16 mouse cellular contexts compared by ENCODE assay signal in the genomic region with DNA sequence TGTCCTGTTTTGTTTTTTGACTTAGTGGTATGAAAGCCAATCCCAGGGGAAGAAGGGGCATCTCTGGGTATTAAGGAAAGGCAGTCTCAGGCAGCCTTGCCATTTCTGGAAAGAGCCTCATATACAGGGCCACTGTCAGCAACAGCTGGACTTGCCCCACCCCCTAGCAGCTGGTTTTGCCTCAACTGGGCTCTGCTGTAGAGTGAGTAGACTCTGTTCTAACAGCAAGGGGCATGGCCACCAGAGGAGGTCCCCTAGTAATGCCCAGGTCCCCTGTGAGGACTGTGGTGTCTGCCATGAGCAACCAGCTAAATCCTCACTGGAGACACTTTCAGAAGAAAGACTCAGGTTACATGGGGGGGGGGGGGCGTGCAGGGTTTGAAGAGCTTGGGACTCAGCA. TPM values are rescaled to one million over a fixed set of nuclear protein-coding genes. Genes with fewer than 3 reads are reported as not detected.
A peak's percentile ranks its signal among the peaks of the same experiment; 100 is the strongest.
DNase-seq lines count a peak whose midpoint lies in the region; ATAC-seq and TF ChIP-seq lines count a peak whose summit lies in the region.
"Had no signal": no experiment of that assay in that cellular context is flagged by ENCODE, and none has a peak within 500 bp of the region (broad histone marks: within the 10 kb centered on the region; RNA-seq: fewer than 3 reads in every experiment).

No protein-coding gene starts in this region.

- no peak overlapping the region for H3K4me2 ChIP-seq in hindbrain, embryonic 12.5 days (replicated peaks)
- no peak overlapping the region for H3K4me2 ChIP-seq in midbrain, postnatal 0 days (ENCODE audit: low read depth, low read length, poor library complexity, severe bottlenecking)
- H3K4me2 ChIP-seq: forebrain, embryonic 13.5 days; heart, embryonic 12.5 days; hindbrain, embryonic 14.5 days; intestine, embryonic 15.5 days had no signal

- H3K36me3 ChIP-seq in hindbrain, embryonic 10.5 days, result peaks cover 45% of the 10 kb centered on the region
- peaks cover 8% of the 10 kb centered on the region for H3K36me3 ChIP-seq in hindbrain, embryonic 12.5 days
- H3K36me3 ChIP-seq in midbrain, embryonic 10.5 days, result peaks cover 49% of the 10 kb centered on the region
- H3K36me3 ChIP-seq in midbrain, postnatal 0 days (ENCODE audit: insufficient read depth, low read length), result no peaks in the 10 kb centered on the region
- no peaks in the 10 kb centered on the region for H3K36me3 ChIP-seq in testis, adult 2 months (ENCODE audit: control insufficient read depth, insufficient read depth, low read length)
- H3K36me3 ChIP-seq: heart, embryonic 12.5 days; intestine, embryonic 15.5 days had no signal

- TF ChIP-seq CTCF in midbrain, postnatal 0 days (IDR thresholded peaks at IDR 0.05), result no peak
- TF ChIP-seq CTCF in testis, adult 2 months (IDR thresholded peaks at IDR 0.05; ENCODE audit: control insufficient read depth, insufficient read depth, insufficient replicate concordance, low read depth, low read length), result no peak

- no peaks in the 10 kb centered on the region for H3K27me3 ChIP-seq in hindbrain, embryonic 10.5 days (ENCODE audit: insufficient read depth, poor library complexity, severe bottlenecking)
- H3K27me3 ChIP-seq in hindbrain, embryonic 12.5 days, result 0 out of 2 replicates have a peak, but pooled peaks cover 4% of the 10 kb centered on the region
- no peaks in the 10 kb centered on the region for H3K27me3 ChIP-seq in midbrain, embryonic 10.5 days (ENCODE audit: low read depth, poor library complexity, severe bottlenecking)
- no peaks in the 10 kb centered on the region for H3K27me3 ChIP-seq in midbrain, postnatal 0 days (ENCODE audit: insufficient read depth, low read length)
- no peaks in the 10 kb centered on the region for H3K27me3 ChIP-seq in testis, adult 2 months (ENCODE audit: control insufficient read depth, insufficient read depth, low read length)
- H3K27me3 ChIP-seq: forebrain, embryonic 13.5 days; heart, embryonic 12.5 days; intestine, embryonic 15.5 days had no signal

- peak overlapping the region; percentile 69 for H3K27ac ChIP-seq in hindbrain, embryonic 10.5 days
- H3K27ac ChIP-seq in hindbrain, embryonic 12.5 days, result no peak overlapping the region
- H3K27ac ChIP-seq in midbrain, embryonic 10.5 days (replicated peaks), result peak overlapping the region; percentile 74
- H3K27ac ChIP-seq in midbrain, postnatal 0 days (ENCODE audit: low read depth, low read length), result no peak overlapping the region
- no peak overlapping the region for H3K27ac ChIP-seq in testis, adult 2 months (ENCODE audit: control insufficient read depth, insufficient read depth, low read depth, low read length)
- H3K27ac ChIP-seq: hindbrain, embryonic 14.5 days; intestine, embryonic 15.5 days had no signal

- H3K4me1 ChIP-seq in hindbrain, embryonic 10.5 days (replicated peaks), result peaks cover 95% of the 10 kb centered on the region
- H3K4me1 ChIP-seq in hindbrain, embryonic 12.5 days, result peaks cover 89% of the 10 kb centered on the region
- peaks cover 91% of the 10 kb centered on the region for H3K4me1 ChIP-seq in midbrain, embryonic 10.5 days
- H3K4me1 ChIP-seq in midbrain, postnatal 0 days (ENCODE audit: insufficient read depth, low read length), result peaks cover 20% of the 10 kb centered on the region; the same call in 1 of the 2 replicates
- H3K4me1 ChIP-seq in testis, adult 2 months (ENCODE audit: control insufficient read depth, insufficient read depth, low read length), result no peaks in the 10 kb centered on the region; the same call in 1 of the 2 replicates

- H3K9ac ChIP-seq in hindbrain, embryonic 12.5 days, result no peak overlapping the region
- no peak overlapping the region for H3K9ac ChIP-seq in midbrain, postnatal 0 days (replicated peaks; ENCODE audit: low read length, poor library complexity, severe bottlenecking)
- H3K9ac ChIP-seq: forebrain, embryonic 13.5 days; forebrain, postnatal 0 days; heart, embryonic 12.5 days; hindbrain, embryonic 14.5 days; intestine, embryonic 15.5 days had no signal

- WGBS in hindbrain, embryonic 10.5 days, result 82% methylated on average over 1 of the region's 1 CpGs
- no CpG with 5 or more reads among the region's 1 CpGs for WGBS in hindbrain, embryonic 12.5 days
- 67% methylated on average over 1 of the region's 1 CpGs for WGBS in midbrain, embryonic 10.5 days
- no CpG with 5 or more reads among the region's 1 CpGs for WGBS in midbrain, postnatal 0 days

- H3K9me3 ChIP-seq in hindbrain, embryonic 10.5 days, result no peaks in the 10 kb centered on the region
- no peaks in the 10 kb centered on the region for H3K9me3 ChIP-seq in hindbrain, embryonic 12.5 days (replicated peaks)
- no peaks in the 10 kb centered on the region for H3K9me3 ChIP-seq in midbrain, embryonic 10.5 days (replicated peaks)
- H3K9me3 ChIP-seq in midbrain, postnatal 0 days (ENCODE audit: low read length), result no peaks in the 10 kb centered on the region
- H3K9me3 ChIP-seq: forebrain, embryonic 13.5 days; heart, embryonic 12.5 days; intestine, embryonic 15.5 days had no signal

- no peak for TF ChIP-seq POLR2A in testis, adult 2 months (IDR thresholded peaks at IDR 0.05; ENCODE audit: control insufficient read depth, low read depth, low read length)

- no peak for DNase-seq in hindbrain, embryonic 10.5 days (ENCODE audit: low spot score)
- no peak for DNase-seq in midbrain, embryonic 10.5 days (ENCODE audit: low spot score)
- DNase-seq in midbrain, postnatal 0 days (ENCODE audit: low spot score), result no peak
- DNase-seq in testis, postnatal 14 days (ENCODE audit: low spot score), result no peak
- no peak for DNase-seq in gastrocnemius, postnatal 4 days (ENCODE audit: low spot score in 2 of 2)
- DNase-seq: adrenal gland, adult 2 months; adrenal gland, postnatal 25 days; forebrain, postnatal 0 days; gastrocnemius, postnatal 14 days had no signal

- no peak overlapping the region for H3K4me3 ChIP-seq in hindbrain, embryonic 10.5 days
- H3K4me3 ChIP-seq in hindbrain, embryonic 12.5 days, result no peak overlapping the region
- no peak overlapping the region for H3K4me3 ChIP-seq in midbrain, embryonic 10.5 days
- no peak overlapping the region for H3K4me3 ChIP-seq in midbrain, postnatal 0 days (ENCODE audit: low read depth, low read length)
- peak overlapping the region; percentile 86 for H3K4me3 ChIP-seq in testis, adult 2 months (ENCODE audit: control insufficient read depth, low read depth, low read length)
- H3K4me3 ChIP-seq: forebrain, embryonic 13.5 days; heart, embryonic 12.5 days; intestine, embryonic 15.5 days had no signal

- no peak for ATAC-seq in hindbrain, embryonic 12.5 days (ENCODE audit: low FRiP score)
- ATAC-seq in midbrain, postnatal 0 days (ENCODE audit: low FRiP score), result no peak
- ATAC-seq: intestine, embryonic 15.5 days had no signal

RNA-seq across cellular contexts. Expression of gene Nkain1, which starts 17.0 kb away (rescaled TPM):
- polyA plus RNA-seq in hindbrain, embryonic 10.5 days (2016; fragmentation: Nextera tagmentation; extraction: Ambion mirVana), result 5.9 and 14.4 TPM in 2 replicates
- polyA plus RNA-seq in hindbrain, embryonic 12.5 days (2016; fragmentation: Nextera tagmentation; extraction: Ambion mirVana), result 13.9 and 16.2 TPM in 2 replicates
- 5.1 and 5.9 TPM in 2 replicates for polyA plus RNA-seq in midbrain, embryonic 10.5 days (2016; fragmentation: Nextera tagmentation; extraction: Ambion mirVana)
- total RNA-seq in midbrain, postnatal 0 days (2014; rRNA removed), result 245 and 267 TPM in 2 replicates
- 8.2 and 10.2 TPM in 2 replicates for polyA plus RNA-seq in midbrain, postnatal 0 days (2015; fragmentation: Nextera tagmentation; extraction: Ambion mirVana)
- polyA plus RNA-seq in testis, adult 2 months (2012; rRNA removed), result 12.3 and 13.1 TPM in 2 replicates
- 10 to 100 TPM; 12.0 to 12.1 TPM for total RNA-seq in gastrocnemius, postnatal 4 days (2021)
- total RNA-seq: granulocyte monocyte progenitor cell, adult 5-6 weeks had no signal

Comparison
In these comparisons a context has a peak if more than half of its experiments do, and no peak if none do; other contexts are left out.
1. H3K27ac ChIP-seq: peak in hindbrain, embryonic 10.5 days (single experiment) and midbrain, embryonic 10.5 days (single experiment); none in hindbrain, embryonic 12.5 days (single experiment), midbrain, postnatal 0 days (single experiment) and testis, adult 2 months (single experiment).